Mouse (Mus musculus): Measurements from ENCODE around the gene Galnt18.

DNA sequence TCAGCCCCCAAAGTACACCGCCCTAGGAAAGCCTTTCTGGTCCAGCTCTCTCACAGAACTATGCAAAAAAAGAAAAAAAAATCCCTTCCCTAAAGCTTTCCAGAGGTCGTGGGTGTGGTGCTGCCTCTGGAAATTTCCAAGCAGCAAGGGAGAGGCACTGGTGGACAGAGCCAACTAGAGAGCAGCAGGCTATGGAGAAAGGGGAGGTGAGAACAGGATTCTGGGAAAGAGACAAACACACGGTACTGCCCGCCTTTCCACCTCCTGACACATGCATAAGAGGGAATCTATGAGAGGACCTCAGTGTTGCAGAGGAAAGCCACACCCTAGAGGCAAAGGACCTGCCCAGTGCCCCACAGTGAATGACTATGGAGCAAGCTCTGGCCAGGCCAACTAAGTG, 60.9 kb downstream of the Galnt18 start:
- TF ChIP-seq CTCF (IDR thresholded peaks at IDR 0.05; ENCODE audit: extremely low read depth, insufficient read depth, low read length), result no peak
- no peak for TF ChIP-seq POLR2A (IDR thresholded peaks at IDR 0.05; ENCODE audit: extremely low read depth, insufficient read depth, low read length)

Measured in cortical plate, adult 2 months (tissue).